Mouse (Mus musculus) cerebellum, postnatal 4 days (tissue): Measurements from ENCODE around the gene Mta2.
"Not testable (repeated sequence)": the region's sequence is repeated elsewhere in the genome, so short reads cannot be mapped to it uniquely, and the experiment has no call there.

Experiments used
- DNase-seq, 2 experiments: peaks; one replicate each; pipeline ENCODE4 v3.0.0; 2022; ENCODE audit warnings: low spot score in 2 of 2, mixed read lengths in 1 of 2

Mta2 gene

DNA sequence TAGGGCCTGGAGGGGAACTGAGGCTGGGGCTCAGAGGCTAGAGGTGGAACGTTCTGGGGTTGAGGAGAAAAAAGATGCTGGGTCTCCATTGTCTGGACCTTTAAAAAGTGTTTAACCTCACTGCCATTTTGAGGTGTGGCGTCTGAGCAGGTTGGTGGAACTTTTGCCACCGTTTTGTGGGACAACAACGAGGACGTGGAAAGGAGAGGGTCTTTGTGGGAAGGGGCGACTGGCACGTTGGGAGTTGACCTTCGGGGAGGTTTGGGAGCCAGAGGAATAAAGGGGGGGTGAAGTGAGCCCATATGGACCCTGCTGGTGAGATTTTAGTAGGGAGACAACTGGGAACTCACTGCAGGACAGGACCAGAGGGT lies 25.7 kb downstream of the Mta2 start:
- DNase-seq: no peak

DNA sequence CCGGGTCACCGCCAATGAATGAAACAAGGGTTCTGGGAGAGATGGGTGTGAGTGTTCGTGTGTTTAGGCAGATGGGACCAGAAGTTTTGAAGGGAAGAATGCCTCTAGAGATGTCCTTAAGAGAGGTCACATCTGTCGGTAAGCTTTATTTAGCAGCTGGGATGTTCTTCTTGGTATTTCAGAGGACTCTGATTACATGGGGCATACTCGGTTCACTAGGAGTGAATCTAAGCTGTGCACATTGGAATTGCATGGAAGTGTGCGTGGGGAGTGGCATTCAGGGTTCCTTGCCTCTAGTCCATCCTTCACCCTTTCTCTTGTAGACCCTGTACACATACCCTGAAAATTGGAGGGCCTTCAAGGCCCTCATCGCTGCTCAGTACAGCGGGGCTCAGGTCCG lies 26.2 kb downstream of the Mta2 start:
- no peak for DNase-seq

DNA sequence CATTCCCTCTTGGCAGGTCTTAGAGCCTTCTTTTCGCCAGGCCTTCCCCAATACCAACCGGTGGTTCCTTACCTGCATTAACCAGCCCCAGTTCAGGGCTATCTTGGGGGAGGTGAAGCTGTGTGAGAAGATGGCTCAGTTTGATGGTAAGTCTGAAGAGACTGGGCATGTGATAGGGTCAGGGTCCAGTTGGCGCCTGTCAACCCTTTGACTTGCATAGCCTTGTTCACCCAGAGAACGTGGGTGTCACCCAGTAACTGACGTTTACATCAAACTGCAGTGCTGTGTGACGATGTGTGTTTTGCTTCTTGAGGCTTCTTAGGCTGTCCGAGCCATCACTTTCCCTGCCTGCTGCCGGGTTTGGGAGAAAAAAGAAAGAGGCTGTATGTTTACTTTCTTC lies 30.8 kb downstream of the Mta2 start:
- DNase-seq: not testable (repeated sequence)

DNA sequence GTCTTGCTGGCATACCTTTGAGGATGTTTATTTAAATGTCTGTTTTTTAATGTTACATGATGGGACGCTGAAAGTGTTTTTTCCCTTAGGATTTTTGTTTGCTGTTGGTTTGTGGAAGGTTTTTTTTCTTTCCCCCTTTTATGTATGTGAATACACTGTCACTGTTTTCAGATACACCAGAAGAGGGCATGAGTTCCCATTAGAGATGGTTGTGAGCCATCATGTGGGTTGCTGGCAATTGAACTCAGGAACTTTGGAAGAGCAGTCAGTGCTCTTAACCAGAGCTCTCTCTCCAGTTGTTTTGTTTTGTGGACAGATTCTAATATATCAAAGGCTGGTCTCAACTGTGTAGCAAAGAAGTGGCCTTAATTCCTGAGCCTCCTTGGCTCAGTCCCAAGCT lies 33.0 kb downstream of the Mta2 start:
- no peak for DNase-seq

DNA sequence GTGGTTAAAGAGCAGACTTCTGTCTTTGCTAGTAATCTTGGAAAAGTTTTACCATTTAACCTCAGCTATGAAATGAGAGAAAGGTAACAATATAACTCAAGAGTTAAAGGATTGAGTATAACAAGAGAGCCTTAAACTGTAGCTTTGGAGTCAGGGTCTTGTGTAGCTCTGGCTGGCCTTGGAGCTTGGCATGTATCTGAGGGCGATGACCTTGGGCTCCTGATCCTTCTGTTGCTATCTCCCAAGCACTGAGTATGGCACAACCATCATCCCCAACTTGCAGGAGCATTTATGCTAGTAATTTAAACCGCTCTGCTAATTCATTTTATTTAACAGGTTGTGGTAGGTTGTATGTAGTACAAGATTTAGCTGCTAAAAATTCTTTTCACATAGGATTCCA lies 33.8 kb downstream of the Mta2 start:
- DNase-seq: no peak

DNA sequence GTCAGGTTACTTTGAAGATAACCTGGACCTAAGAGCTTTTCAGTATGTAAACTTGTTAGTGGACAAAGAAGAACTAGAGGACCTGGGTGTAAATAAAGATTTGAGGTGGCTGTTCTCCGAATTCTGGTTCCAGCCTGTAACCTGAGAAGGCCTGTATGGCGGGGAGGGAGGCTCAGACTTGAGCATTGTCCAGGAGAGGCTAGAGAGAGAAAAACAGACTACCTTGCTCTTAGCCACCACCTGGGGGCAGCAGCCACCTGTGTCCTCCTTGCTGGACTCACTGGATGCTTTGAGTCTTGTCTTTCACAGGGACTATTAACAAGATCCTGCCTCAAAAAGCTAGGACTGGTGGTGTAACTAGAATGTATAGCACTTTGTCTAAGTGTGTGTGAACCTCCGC lies 34.9 kb downstream of the Mta2 start:
- DNase-seq: no peak

DNA sequence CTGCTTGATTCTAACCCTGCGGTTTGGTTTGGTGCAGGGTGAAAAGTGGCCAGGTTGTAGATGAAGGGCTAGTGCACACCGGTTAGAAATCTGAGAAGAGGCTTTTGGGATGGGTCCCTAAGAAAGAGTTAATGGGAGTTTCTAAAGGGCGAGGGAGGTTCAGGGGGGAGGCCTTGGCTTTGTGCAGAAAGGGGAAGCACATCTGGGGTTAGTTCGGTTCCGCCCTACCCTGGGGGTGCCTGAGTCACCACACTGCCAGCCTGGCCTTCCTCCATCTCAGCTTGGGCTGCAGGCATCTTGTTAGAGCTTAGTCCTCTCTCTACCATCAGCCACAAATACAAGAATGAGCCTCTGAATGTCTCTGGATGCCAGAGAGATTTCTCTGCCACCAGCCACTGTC lies 39.1 kb downstream of the Mta2 start:
- DNase-seq: no peak

DNA sequence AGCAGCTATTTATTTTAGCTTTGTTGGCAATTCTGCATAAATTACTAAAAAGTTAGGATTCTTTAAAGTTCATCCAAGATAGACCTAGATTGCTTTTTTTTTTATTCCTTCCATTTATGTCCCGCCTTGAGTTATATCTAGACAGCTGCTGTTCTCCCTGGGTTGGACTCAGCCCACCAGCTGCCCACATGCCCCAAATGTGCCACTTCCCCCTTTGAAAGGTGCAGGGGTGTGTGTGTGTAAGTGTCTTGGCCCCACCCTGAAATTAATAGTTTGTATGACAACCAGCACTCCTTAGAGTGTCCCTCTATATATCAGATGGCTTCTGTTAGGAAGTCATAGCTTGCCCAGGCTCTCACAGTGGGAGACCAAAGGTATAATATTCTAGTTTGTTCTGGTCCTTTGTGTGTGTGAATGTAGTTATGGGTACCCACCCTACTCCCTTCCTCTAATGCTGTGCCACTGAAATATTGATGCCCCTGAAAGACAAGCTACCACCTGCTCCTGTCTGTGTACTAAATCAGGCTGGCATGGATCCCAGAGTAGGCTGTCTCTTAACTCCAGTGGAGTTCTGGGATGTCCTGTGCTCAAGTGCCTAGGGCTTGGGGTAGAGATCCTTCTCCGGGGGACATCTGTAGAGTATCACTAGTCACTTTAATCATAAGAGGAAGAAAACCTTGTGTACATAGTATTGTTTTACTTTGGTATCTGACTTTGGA lies 39.9 kb downstream of the Mta2 start:
- no peak for DNase-seq

DNA sequence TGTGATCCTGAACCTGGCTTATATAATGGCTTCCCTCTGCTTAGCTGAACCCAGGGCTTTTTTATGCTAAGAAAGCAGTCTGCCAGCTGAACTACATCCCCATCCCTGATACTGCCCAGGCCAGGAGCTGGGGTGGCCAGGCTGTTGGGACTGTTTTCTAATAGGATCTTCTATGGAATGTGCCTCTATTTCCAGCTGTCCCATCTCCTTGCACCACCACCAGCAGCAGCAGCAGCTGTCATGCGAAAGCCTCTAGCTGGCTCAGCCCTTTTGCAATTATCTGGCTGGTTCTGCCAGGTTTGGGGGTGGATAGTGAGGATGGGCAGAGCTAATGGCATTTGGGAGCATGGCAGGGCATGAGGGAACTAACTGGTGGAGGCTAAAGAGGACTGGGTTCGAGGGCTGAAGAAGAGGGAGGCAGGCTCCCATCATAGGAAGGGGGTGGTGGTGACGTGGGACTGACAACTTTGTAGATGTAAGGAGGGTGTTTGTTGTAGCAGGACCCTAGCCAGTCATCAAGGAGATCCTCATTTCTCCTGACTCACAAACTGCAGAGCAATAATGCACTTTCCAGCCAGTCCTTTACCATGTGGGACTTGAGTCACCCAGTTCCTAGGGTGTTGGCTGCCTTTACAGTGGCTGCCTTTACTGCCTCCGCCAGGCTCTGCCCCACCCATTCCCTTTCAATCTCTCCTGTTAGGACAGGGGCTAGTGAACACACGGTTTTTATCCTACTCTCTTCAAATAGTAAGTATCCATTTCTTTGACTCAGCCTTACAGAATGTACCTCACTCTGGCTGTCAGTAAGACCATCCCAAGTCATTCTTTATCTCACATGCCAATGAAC lies 40.9 kb downstream of the Mta2 start:
- no peak for DNase-seq

DNA sequence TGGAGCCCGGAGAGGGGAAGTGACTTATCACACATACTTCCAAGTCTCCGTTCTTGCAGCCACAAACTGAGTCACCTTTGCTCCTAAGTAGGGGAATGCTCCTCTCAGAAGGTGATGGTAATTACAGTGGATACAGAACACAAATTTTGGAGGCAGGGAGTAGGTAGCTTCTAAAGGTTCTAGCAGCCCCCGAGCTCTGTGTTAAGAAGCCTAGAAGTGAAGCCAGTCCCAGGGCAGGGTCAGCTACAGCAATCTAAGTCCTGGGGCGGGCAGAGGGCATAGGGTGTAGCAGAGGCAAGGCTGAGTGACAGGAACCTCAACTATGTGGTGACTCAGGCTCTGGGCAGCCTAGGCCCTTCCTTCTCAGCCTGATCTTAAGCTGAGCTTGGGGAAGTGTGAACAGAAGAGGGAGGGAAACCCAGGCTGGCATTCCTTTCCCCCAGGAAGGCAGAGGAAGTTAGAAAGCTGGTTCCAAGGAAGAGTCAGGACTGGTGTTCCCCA lies 41.5 kb downstream of the Mta2 start:
- DNase-seq: no peak

DNA sequence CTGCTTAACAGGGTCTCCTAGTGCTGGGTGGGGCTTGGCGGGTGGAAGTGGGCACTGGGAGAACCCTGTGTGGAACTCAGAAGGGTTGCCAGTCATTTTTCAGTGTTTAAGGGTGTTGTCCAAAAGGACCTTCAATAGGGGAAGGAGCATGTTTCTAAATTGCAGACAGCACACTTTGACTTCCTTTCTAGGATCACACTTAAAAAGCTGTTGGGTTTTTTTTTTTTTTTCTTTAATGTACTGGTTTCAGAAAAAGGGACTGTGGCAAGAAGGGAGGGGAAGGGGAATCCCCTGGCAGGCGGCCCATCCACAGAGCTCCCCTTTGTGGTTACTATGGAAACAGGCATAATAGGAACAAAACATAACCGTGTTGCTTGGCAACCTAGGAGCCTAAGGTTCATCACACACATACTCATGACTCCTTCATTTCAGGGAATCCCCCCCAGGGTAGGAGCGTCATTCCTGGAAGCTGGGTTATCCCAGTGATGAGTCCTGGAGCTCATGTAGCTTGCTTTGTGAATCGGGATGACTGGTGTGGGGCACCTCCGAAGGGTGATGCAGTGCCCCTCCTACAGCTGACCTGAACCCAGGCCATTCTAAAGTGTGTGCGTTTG lies 42.7 kb downstream of the Mta2 start:
- DNase-seq: peak in 1 of 2 experiments; percentile 49

DNA sequence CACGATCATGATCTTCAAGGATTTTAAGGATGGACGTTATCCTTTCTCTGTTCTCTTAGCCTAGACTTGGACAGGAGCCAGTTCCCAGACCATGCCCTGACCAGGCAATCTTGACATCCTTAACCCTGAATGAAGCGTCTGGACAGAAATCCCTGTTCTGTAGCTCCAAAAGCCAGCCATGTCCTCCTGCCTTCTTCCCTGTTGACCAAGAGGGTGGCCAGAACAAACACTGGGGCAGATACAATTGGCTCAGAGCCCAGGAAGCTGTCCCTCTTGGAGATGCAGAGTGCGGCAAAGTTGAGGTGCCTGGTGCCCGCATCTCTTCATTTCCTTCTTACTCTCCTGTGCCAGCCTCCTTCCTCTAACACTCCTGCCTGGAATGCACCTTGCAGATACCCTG lies 44.2 kb downstream of the Mta2 start:
- DNase-seq: no peak

DNA sequence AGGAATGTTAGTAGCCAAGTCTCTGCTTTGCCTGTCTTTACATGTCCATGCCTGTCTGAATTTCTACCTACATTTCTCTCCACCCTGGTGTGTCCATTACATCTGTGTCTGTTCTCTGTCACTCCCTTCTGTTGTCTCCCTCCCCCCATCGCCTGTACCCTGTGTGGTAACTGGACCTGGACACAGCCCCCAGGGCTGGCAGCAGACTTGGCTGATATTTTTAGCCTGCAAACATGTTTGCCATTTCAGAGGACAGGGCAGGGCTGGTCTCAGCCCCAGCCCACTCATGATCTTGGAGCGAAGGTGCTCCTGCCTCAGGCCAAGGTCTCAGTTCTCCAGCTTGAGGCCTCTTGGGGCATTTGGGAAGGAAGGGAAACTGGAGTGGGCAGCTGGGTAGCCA lies 46.1 kb downstream of the Mta2 start:
- no peak for DNase-seq

DNA sequence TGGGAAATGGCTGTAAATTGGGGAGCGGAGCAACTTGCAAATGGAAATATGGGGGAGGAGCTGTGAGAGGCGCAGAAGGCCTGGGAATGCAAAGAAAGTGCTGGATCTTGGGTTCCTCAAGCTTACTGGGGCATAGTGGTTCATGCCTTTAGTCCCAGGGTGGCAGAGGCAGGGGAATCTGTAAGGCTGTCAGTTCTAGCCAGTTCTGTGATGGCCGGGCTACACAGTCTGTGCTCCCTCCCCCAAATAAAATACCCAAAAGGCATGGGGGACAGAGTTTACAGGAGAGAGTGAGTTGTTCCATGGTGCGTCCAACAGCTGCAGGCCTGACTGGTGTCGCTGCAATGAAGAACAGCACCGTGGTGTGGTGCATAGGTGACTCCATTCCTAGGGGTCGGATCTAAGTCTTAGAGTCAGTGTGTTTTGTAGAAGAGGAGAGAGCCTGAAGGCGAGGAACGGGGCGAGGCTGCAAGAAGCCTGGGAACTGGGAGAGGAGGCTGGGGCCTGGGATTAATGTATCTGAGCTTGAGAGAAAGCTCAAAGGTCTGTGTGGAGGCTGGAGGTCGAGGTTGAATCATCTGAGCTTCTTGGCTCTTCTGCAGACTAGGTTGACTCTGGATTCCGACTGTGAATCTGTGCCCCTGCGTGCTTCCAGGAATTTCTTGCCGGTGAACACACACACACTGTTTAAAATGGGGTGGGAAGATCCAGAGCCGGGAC lies 46.8 kb downstream of the Mta2 start:
- DNase-seq: no peak

DNA sequence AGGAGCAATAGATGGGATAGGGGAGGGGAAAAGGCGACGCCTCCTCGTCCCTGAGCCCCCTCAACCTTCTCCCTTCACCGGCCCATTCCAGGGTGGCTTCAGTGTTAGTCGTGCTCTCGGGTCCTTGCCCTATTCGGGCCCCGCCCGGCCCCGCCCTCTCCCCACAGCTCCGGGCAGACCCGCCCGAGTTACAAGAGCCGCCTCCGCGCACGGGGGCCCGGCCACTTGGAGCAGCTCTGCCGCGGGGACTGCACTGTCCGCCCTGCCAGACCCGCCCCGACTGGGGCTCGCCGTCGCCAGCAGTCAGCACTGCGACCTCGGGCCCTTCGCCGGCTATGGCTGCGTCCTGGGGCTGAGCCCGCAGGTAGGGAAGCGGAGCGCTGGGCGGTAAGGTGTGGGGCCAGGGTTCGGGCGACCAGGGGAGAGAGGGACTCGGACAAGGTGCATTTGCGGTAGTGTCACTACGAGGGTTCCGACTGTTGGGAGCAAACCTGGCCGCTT lies 47.4 kb downstream of the Mta2 start, which contains the start of gene Ahnak:
Ahnak (plus strand) TSS at position 219 of the 501 bp plus-strand sequence.
- DNase-seq: no peak

DNA sequence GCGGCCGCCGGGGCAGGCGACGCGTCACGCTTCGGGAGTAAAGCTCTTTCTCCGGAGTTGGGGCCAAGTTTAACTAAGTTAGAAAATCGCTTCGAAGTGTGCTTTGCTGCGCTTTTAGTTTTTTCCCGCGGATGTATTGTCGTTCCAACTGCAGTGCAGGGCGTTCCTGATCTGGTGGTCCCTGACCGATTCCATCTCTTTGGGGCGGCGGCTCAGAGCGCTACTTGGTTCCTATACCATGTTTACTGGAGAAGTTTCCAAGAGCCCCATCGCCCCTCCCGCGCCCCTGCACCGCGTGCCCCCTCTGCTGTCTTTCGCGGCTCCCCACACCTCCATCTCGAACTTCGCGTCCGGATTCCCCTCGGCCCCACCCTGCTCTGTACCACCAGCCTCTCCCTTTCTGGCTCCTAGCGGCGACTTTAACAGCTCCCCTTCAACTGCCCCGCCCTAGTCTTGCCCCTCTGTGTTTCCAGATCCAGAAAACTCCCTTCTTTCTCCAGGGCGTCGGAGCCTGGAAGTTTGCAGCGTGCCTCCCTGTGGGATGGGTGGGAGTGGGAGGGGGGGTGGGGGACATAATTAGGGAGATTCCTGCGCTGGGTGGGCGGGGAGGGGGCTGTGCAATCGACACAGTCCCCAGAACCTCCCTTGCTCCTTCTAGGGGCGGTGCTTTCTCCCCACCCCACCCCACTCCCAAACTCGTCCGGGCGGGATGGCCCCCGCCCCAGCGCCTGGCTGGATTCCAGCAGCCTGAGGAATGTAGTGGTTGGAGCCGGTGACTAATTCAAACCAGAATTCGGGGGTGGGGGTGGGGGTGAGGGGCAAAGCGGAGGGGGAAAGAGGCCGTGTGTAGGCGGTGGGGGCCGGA lies 48.1 kb downstream of the Mta2 start:
- DNase-seq: no peak

DNA sequence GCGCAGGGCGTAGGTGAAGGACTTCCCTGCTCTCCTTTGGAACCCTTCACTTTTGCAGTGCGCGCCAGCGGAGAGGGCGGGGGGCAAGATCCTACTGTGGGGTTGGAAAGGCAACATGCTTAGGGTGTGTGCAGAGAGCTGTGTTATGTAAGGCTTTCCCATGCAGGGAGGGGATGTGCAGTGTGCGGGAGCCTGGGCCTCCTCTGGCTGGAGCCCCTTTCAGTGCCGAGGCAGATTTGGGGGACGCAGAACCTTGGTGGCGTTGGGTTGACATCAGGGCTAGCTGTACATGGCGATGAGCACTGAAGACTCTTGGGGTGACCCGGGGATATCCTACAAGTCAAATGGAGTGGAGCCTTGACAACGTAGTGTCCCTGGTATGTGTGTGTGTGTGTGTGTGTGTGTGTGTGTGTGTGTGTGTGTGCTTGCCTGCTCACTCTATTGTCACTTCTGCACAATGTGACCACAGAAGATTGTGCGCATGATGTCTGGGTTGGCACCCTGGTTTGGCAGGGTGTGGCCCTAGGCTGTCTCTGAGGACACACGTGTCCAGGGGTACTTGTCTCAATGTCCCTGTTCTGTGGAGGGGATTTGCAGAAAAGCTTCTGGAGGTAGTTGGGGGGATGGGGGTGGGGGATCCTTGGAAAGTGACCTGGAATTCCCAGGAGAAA lies 48.9 kb downstream of the Mta2 start:
- DNase-seq: no peak

DNA sequence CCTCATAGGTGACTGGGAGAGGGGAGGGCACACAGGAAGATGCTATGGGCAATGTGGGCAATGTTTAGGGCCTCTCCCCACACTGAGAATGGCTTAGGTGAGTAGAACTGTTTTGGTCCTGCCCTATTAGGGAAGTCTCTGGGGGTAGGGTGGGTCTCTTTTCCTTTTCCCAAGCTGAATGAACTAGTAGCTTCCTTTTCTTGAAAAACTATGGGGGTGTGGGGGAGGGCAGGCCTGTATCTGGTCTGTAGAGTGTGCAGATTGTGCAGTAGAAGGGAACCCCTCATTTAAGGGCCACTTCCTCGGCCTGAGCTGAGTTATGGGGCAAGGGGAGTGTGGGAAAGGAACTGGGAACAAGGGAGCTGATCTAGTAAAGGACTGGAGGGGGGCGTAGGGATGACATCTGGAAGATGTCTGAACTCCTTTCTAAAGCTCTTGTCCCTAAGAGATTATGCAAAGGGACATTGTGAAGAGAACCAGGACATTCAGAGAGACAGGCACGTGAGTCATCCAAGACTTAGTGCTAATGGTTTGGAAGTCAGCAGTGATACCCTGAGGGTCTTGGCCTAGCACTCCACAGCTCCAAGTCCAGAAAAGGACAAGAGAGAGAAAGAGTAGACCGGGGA lies 49.7 kb downstream of the Mta2 start:
- DNase-seq: no peak

DNA sequence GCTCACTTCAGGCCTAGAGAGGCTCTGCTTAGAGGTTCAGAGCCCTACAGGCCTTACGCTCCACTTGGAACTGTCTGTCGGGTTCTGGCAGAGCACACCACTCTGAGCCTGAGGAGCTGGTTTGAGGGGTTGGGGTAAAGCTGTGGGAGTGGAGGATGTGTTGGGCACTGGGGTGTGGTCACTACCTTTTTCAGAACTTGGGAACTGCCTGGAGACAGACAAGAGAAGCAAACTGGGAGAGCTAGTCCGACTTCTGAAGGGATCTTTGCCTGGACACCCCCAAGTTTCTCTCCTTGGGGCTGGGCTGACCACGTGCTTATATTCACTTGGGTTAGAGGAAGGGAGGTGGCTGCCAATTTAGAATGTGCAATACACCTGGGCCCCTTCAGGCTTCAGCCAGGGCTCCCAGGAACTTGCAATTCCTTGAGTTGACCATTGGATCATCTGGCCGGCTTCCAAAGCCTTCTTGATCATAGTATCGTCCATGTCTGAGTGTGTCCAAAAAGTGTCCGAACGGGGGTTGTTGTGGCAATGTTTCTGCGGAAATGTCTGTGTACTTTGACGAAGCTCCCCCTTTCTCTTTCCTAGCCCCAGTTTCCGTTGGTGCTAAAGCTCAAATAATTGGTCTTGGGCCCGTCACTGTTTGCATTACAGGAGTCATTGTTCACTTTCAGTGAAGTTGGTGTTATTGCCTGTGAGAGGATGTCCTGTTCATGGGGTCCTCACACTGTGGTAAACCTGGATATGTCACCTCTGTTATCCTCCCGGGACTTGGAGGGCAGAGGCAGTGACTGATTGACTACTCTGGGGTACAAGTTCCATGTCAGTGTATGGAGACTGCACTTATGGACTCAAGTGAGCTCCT lies 50.4 kb downstream of the Mta2 start:
- DNase-seq: no peak
